Mouse (Mus musculus) CH12.LX (cell line): ENCODE results near the gene Crtc3.

ENCODE experiments used
- CTCF ChIP-seq, 2 experiments: IDR thresholded peaks in 1 of 2; conservative IDR thresholded peaks in 1 of 2; 2 replicates each; pipeline ENCODE4 v1.5.1; 2011 to 2012; ENCODE audit warnings: low read depth in 2 of 2, low read length in 2 of 2, improper control_type of control experiment in 1 of 2, inconsistent platforms in 1 of 2, mild to moderate bottlenecking in 1 of 2, moderate library complexity in 1 of 2
- HCFC1 ChIP-seq: IDR thresholded peaks from 2 replicates; pipeline ENCODE4 v1.6.1; 2012; ENCODE audit warnings: low read depth, mild to moderate bottlenecking, inconsistent platforms, low read length, improper control_type of control experiment
- NELFE ChIP-seq: IDR thresholded peaks from 2 replicates; pipeline ENCODE4 v1.6.1; 2011; ENCODE audit warnings: low read depth, low read length, improper control_type of control experiment
- POLR2A ChIP-seq: IDR thresholded peaks from 2 replicates; pipeline ENCODE4 v1.6.1; 2011; ENCODE audit warnings: low read depth, mild to moderate bottlenecking, improper control_type of control experiment, low read length

- TF ChIP-seq NELFE (no peak), CTCF (conservative IDR thresholded peaks at IDR 0.05 in 1 of 2, IDR thresholded peaks at IDR 0.05 in 1 of 2; ENCODE audit: low read depth in 2 of 2, low read length in 2 of 2) (no peak), HCFC1 (no peak), POLR2A (no peak)
Observed at GRCm38 (mm10) chr7:80711496-80711895, 22.8 kb upstream of the Crtc3 start.
